Mouse (Mus musculus): ENCODE data around the gene Trim2.

The Trim2 gene

GRCm38 (mm10) chr3:84319504-84319903, 12.8 kb upstream of the Trim2 start:
- DNase-seq (ENCODE audit: low read depth, low spot score): no peak

- DNase-seq (ENCODE audit: low read depth, low spot score): no peak
These were observed 12.2 kb upstream of the Trim2 start for GRCm38 (mm10) chr3:84318865-84319264.

GRCm38 (mm10) chr3:84314651-84315191, 8.0 kb upstream of the Trim2 start:
- DNase-seq (ENCODE audit: low read depth, low spot score): peak; percentile 9

GRCm38 (mm10) chr3:84313801-84314541, 7.3 kb upstream of the Trim2 start:
- DNase-seq (ENCODE audit: low read depth, low spot score): no peak

GRCm38 (mm10) chr3:84313003-84313800, 6.5 kb upstream of the Trim2 start:
- DNase-seq (ENCODE audit: low read depth, low spot score): peak; percentile 27

- DNase-seq (ENCODE audit: low read depth, low spot score): no peak
These were observed 5.6 kb upstream of the Trim2 start for GRCm38 (mm10) chr3:84312326-84312725.

GRCm38 (mm10) chr3:84307516-84307915, 839 bp upstream of the Trim2 start:
- no peak for DNase-seq (ENCODE audit: low read depth, low spot score)

GRCm38 (mm10) chr3:84305722-84306510, 761 bp downstream of the Trim2 start:
- no peak for DNase-seq (ENCODE audit: low read depth, low spot score)

GRCm38 (mm10) chr3:84305010-84305692, 1.5 kb downstream of the Trim2 start:
- DNase-seq (ENCODE audit: low read depth, low spot score): no peak

GRCm38 (mm10) chr3:84304339-84305009, 2.2 kb downstream of the Trim2 start:
- DNase-seq (ENCODE audit: low read depth, low spot score): no peak

GRCm38 (mm10) chr3:84303395-84303949, 3.2 kb downstream of the Trim2 start:
- no peak for DNase-seq (ENCODE audit: low read depth, low spot score)

GRCm38 (mm10) chr3:84302273-84302672, 4.4 kb downstream of the Trim2 start:
- no peak for DNase-seq (ENCODE audit: low read depth, low spot score)

GRCm38 (mm10) chr3:84301674-84302073, 5.0 kb downstream of the Trim2 start:
- no peak for DNase-seq (ENCODE audit: low read depth, low spot score)

GRCm38 (mm10) chr3:84298186-84298585, 8.5 kb downstream of the Trim2 start:
- DNase-seq (ENCODE audit: low read depth, low spot score): no peak

GRCm38 (mm10) chr3:84296676-84297075, 10.0 kb downstream of the Trim2 start:
- no peak for DNase-seq (ENCODE audit: low read depth, low spot score)

- DNase-seq (ENCODE audit: low read depth, low spot score): no peak
These were observed 11.9 kb downstream of the Trim2 start for GRCm38 (mm10) chr3:84294734-84295133.

GRCm38 (mm10) chr3:84293666-84294595, 12.7 kb downstream of the Trim2 start:
- no peak for DNase-seq (ENCODE audit: low read depth, low spot score)

GRCm38 (mm10) chr3:84292238-84292637, 14.4 kb downstream of the Trim2 start:
- no peak for DNase-seq (ENCODE audit: low read depth, low spot score)

- DNase-seq (ENCODE audit: low read depth, low spot score): no peak
These were observed 17.7 kb downstream of the Trim2 start for GRCm38 (mm10) chr3:84288931-84289330.
